Mouse (Mus musculus) thymus, adult 2 months (tissue): Measurements from ENCODE around the gene Zfp687.

Experiments
- CTCF ChIP-seq: fragments of 200-500 bp; IDR thresholded peaks from 2 replicates; pipeline ENCODE4 v1.5.1; 2012; ENCODE audit warnings: mild to moderate bottlenecking, control low read depth, low read length, moderate library complexity, borderline replicate concordance; ENCODE audit not compliant: control insufficient read depth, poor library complexity, insufficient read depth; ENCODE audit errors: extremely low read depth
- POLR2A ChIP-seq: fragments of 200-500 bp; IDR thresholded peaks from 2 replicates; pipeline ENCODE4 v1.6.1; 2012; ENCODE audit warnings: mild to moderate bottlenecking, low read length, control low read depth, moderate library complexity; ENCODE audit not compliant: control insufficient read depth, poor library complexity, insufficient read depth; ENCODE audit errors: extremely low read depth

DNA sequence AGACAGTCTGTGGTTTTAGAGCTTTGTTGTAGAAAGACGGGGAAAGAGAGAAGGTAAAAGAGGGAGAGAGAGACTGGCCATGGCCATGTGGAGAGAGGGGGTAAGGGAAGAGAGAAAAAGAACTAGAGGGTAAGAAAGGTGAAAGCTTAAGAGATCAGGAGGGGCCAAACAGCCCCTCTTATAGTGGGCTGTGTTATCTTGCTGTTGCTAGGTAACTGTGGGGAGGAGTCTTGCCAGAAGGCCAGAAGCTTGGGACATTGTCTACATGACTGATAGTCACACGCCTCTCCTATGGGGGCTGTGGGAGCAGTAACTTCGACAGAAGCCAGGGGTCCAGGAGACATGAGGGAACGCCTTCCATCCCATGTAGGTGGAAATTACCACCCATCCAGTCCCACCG lies 10.0 kb upstream of the Zfp687 start:
- TF ChIP-seq CTCF (no peak), POLR2A (no peak)
